Mouse (Mus musculus) G1E (cell line): ENCODE results near the gene Lrrc37a. TPM values are rescaled to one million over a fixed set of nuclear protein-coding genes. Genes with fewer than 3 reads are reported as not detected.
A peak's percentile ranks its signal among the peaks of the same experiment; 100 is the strongest.

ENCODE experiments used
- ATAC-seq: 2 replicates; pipeline ENCODE4 v1.8.0; 2016; ENCODE audit warnings: mild to moderate bottlenecking; ENCODE audit not compliant: insufficient number of reproducible peaks, poor library complexity, low FRiP score, severe bottlenecking; ENCODE audit errors: extremely low read depth
- DNase-seq: peaks from one replicate; pipeline ENCODE4 v3.0.0; 2012; ENCODE audit warnings: low spot score
- H3K27me3 ChIP-seq: 2 replicates; pipeline ENCODE4 v1.6.1; 2012; ENCODE audit warnings: mild to moderate bottlenecking, low read length, inconsistent platforms; ENCODE audit not compliant: insufficient read depth
- H3K36me3 ChIP-seq: replicated peaks from 2 replicates; pipeline ENCODE3; 2012; ENCODE audit warnings: mild to moderate bottlenecking, inconsistent platforms
- H3K4me1 ChIP-seq: 2 replicates; pipeline ENCODE4 v1.6.1; 2012; ENCODE audit warnings: low read depth, low read length, inconsistent platforms, mixed read lengths; ENCODE audit not compliant: insufficient read depth
- H3K4me3 ChIP-seq: 2 replicates; pipeline ENCODE4 v1.5.1; 2012; ENCODE audit warnings: low read depth, mild to moderate bottlenecking, inconsistent platforms, low read length, moderate library complexity, mixed read lengths
- H3K9me3 ChIP-seq: replicated peaks from 2 replicates; pipeline ENCODE4 v1.6.1; 2012; ENCODE audit warnings: inconsistent platforms
- CTCF ChIP-seq: IDR thresholded peaks from 2 replicates; pipeline ENCODE4 v1.5.1; 2012; ENCODE audit warnings: low read depth, low read length, inconsistent platforms, mixed read lengths
- GATA1 ChIP-seq: IDR thresholded peaks from 2 replicates; pipeline ENCODE4 v1.6.1; 2012; ENCODE audit warnings: borderline replicate concordance, low read length, inconsistent platforms, mixed read lengths
- GATA2 ChIP-seq: IDR thresholded peaks from 2 replicates; pipeline ENCODE4 v1.6.1; 2012; ENCODE audit warnings: low read depth, low read length, inconsistent platforms, borderline replicate concordance
- POLR2AphosphoS5 ChIP-seq: IDR thresholded peaks from 2 replicates; pipeline ENCODE4 v1.6.1; 2012; ENCODE audit warnings: low read depth, low read length, inconsistent platforms; ENCODE audit not compliant: insufficient replicate concordance
- TAL1 ChIP-seq: conservative IDR thresholded peaks from 2 replicates; pipeline ENCODE4 v1.6.1; 2012; ENCODE audit warnings: low read depth, low read length, inconsistent platforms, mixed read lengths
- polyA plus RNA-seq: library from polyadenylated mRNA; stranded (reverse); fragments of >175 nt; gene quantifications from 2 replicates; pipeline ENCODE4 v1.2.3, GENCODE M21; 2012
- total RNA-seq, 2 experiments: library from RNA; stranded (forward) in 1 of 2; stranded (reverse) in 1 of 2; fragments of 200-1000 nt in 1 of 2; fragments of >200 nt in 1 of 2; fragmentation: Nextera tagmentation in 1 of 2; gene quantifications; 2 replicates each; pipeline ENCODE4 v1.2.3; 2014 to 2017

The Lrrc37a gene
- total and polyA plus RNA-seq, 3 experiments = 0.16 TPM; not detected in 2

DNA sequence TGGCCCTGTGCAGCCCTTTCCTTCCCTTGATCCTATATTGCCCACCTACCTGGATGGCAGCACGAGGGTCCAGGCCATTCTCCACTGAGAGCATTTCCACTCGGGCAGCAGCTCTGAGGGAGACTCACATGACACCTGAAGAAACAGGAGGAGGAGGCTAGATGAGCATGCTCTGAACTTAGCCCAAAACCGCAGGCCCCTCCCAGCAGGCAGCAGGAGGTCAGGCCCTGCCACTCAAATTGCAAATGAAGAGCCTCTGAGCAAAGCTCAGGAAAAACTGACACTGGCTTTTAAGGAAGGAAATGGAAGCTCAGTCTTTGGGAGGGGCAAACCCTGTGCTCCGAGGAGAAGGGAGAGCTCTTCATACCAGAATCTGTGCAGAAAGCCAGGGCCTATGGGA is 100.6 kb downstream of the Lrrc37a start:
- Histone ChIP-seq H3K4me3 (no peak overlapping the region), H3K36me3 (peaks cover 83% of the 10 kb centered on the region), H3K9me3 (no peaks in the 10 kb centered on the region), H3K27me3 (no peaks in the 10 kb centered on the region), H3K4me1 (peaks cover 58% of the 10 kb centered on the region)
- DNase-seq (no peak), ATAC-seq (no peak)
- TF ChIP-seq GATA2 (no peak), CTCF (no peak), TAL1 (no peak), POLR2AphosphoS5 (no peak), GATA1 (no peak)

DNA sequence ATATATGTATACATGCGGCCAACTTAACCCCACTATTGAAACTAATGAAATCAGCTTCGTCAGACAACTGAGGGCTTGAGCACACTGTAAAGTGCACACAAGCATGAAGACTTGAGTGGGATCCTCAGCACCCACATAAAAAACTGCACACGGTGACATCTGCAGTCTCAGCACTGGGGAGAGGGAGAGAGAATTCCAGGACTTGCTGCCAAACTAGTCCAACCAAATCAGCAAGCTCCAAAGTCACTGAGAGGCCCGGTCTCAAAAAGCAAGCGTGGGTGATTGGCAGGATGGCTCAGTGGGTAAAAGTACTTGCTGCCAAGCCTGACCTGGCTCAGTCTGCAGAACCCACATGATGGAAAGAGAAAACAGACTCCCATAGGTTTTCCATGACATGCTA is 101.7 kb downstream of the Lrrc37a start:
- ATAC-seq (no peak), DNase-seq (no peak)
- no peaks in the 10 kb centered on the region for H3K27me3 ChIP-seq
- peaks cover 59% of the 10 kb centered on the region for H3K4me1 ChIP-seq
- H3K9me3 ChIP-seq = no peaks in the 10 kb centered on the region
- TF ChIP-seq POLR2AphosphoS5 = no peak
- no peak for TF ChIP-seq CTCF
- no peak for TF ChIP-seq TAL1
- no peak for TF ChIP-seq GATA1
- TF ChIP-seq GATA2 = no peak
- peaks cover 79% of the 10 kb centered on the region for H3K36me3 ChIP-seq
- H3K4me3 ChIP-seq = no peak overlapping the region

DNA sequence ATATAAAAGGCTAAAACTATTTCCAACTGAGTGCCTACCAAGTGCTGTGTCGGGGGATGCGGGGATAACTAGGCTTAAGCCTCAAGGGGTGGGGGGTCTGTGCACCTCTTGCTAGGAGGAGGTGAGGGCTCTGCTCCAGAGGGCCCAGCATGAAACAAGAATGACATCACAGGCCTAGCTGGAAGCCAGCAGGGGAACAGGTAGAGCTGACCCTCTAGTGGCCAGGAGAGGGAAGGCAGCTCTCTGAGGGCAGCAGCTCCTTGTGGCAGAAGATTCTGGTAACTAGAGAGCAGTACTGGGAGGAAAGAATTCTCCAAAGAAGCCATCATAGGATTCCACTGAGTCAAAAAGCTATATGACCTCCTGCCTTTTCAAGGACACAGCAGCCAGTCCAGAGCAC is 102.2 kb downstream of the Lrrc37a start:
- ATAC-seq (no peak), DNase-seq (peak; percentile 37)
- H3K27me3 ChIP-seq = no peaks in the 10 kb centered on the region
- TF ChIP-seq GATA1 (no peak), CTCF (peak; percentile 90)
- peaks cover 59% of the 10 kb centered on the region for H3K4me1 ChIP-seq
- H3K36me3 ChIP-seq = peaks cover 78% of the 10 kb centered on the region
- H3K4me3 ChIP-seq = no peak overlapping the region
- no peaks in the 10 kb centered on the region for H3K9me3 ChIP-seq

Other genes starting within 250 kb of the Lrrc37a start
- 10.1 and 10.8 TPM in 2 replicates for gene Map3k14, start 237.1 kb downstream of the Lrrc37a start, total RNA-seq (2014; fragmentation: Nextera tagmentation)
- gene Map3k14, start 237.1 kb downstream of the Lrrc37a start, total RNA-seq (2017) = 3.3 and 4.9 TPM in 2 replicates
- gene Map3k14, start 237.1 kb downstream of the Lrrc37a start, polyA plus RNA-seq = 9.4 and 10.8 TPM in 2 replicates
- gene Arhgap27, start 140.9 kb downstream of the Lrrc37a start, total RNA-seq (2014; fragmentation: Nextera tagmentation) = 5.2 and 8.0 TPM in 2 replicates
- 11.2 and 12.6 TPM in 2 replicates for gene Arhgap27, start 140.9 kb downstream of the Lrrc37a start, total RNA-seq (2017)
- gene Arhgap27, start 140.9 kb downstream of the Lrrc37a start, polyA plus RNA-seq = 11.5 and 13.2 TPM in 2 replicates
- gene Plekhm1, start 91.9 kb downstream of the Lrrc37a start, total RNA-seq (2014; fragmentation: Nextera tagmentation) = 27.1 and 35.1 TPM in 2 replicates
- 8.9 and 9.4 TPM in 2 replicates for gene Plekhm1, start 91.9 kb downstream of the Lrrc37a start, total RNA-seq (2017)
- gene Plekhm1, start 91.9 kb downstream of the Lrrc37a start, polyA plus RNA-seq = 11.7 and 12.0 TPM in 2 replicates
- not detected in 2 replicates for gene Gm884, start 116.5 kb upstream of the Lrrc37a start, total RNA-seq (2014; fragmentation: Nextera tagmentation)
- 0.06 and 0.16 TPM in 2 replicates for gene Gm884, start 116.5 kb upstream of the Lrrc37a start, total RNA-seq (2017)
- gene Gm884, start 116.5 kb upstream of the Lrrc37a start, polyA plus RNA-seq = not detected in 2 replicates
- gene Lyzl6, start 134.3 kb upstream of the Lrrc37a start, total RNA-seq (2014; fragmentation: Nextera tagmentation) = not detected in 2 replicates
- gene Lyzl6, start 134.3 kb upstream of the Lrrc37a start, total RNA-seq (2017) = not detected in 2 replicates
- not detected in 2 replicates for gene Lyzl6, start 134.3 kb upstream of the Lrrc37a start, polyA plus RNA-seq
- gene Rprml, start 145.0 kb upstream of the Lrrc37a start, total RNA-seq (2014; fragmentation: Nextera tagmentation) = not detected in 2 replicates
- not detected in 2 replicates for gene Rprml, start 145.0 kb upstream of the Lrrc37a start, total RNA-seq (2017)
- gene Rprml, start 145.0 kb upstream of the Lrrc37a start, polyA plus RNA-seq = not detected in 2 replicates
- 65.5 and 69.2 TPM in 2 replicates for gene Gosr2, start 193.3 kb upstream of the Lrrc37a start, total RNA-seq (2014; fragmentation: Nextera tagmentation)
- gene Gosr2, start 193.3 kb upstream of the Lrrc37a start, total RNA-seq (2017) = 72.1 and 73.1 TPM in 2 replicates
- gene Gosr2, start 193.3 kb upstream of the Lrrc37a start, polyA plus RNA-seq = 6.5 and 16.0 TPM in 2 replicates
- gene Wnt9b, start 245.2 kb upstream of the Lrrc37a start, total RNA-seq (2014; fragmentation: Nextera tagmentation) = not detected in 2 replicates
- 0.06 and 0.11 TPM in 2 replicates for gene Wnt9b, start 245.2 kb upstream of the Lrrc37a start, total RNA-seq (2017)
- gene Wnt9b, start 245.2 kb upstream of the Lrrc37a start, polyA plus RNA-seq = not detected in 2 replicates